Mouse (Mus musculus) R1 (cell line): ENCODE measurements around the gene Stab1.

Experiments
- DNase-seq: peaks from one replicate; pipeline ENCODE4 v3.0.0-alpha.2; 2018; ENCODE audit warnings: low read depth, low spot score

The Stab1 gene

GRCm38 (mm10) chr14:31168425-31168824 lies at the start of gene Stab1:
TSS of gene Stab1 (minus strand) at chr14:31168641.
- no peak for DNase-seq

GRCm38 (mm10) chr14:31217666-31218065 lies 49.2 kb upstream of the Stab1 start, which contains the start of gene Sema3g:
TSS of gene Sema3g (plus strand) at chr14:31217860.
- peak; percentile 41 for DNase-seq

GRCm38 (mm10) chr14:31216846-31217245 lies 48.4 kb upstream of the Stab1 start, which contains the start of gene Nisch:
TSS of gene Nisch (minus strand) at chr14:31216946.
- DNase-seq, result no peak

GRCm38 (mm10) chr14:31215157-31216002 lies 46.9 kb upstream of the Stab1 start:
- peak; percentile 73 for DNase-seq

GRCm38 (mm10) chr14:31214684-31215083 lies 46.2 kb upstream of the Stab1 start:
- no peak for DNase-seq

- DNase-seq, result no peak
Measured at GRCm38 (mm10) chr14:31213868-31214267, 45.4 kb upstream of the Stab1 start.

GRCm38 (mm10) chr14:31212499-31212898 lies 44.1 kb upstream of the Stab1 start:
- DNase-seq, result no peak

- no peak for DNase-seq
Measured at GRCm38 (mm10) chr14:31211854-31212253, 43.4 kb upstream of the Stab1 start.

GRCm38 (mm10) chr14:31209133-31209557 lies 40.7 kb upstream of the Stab1 start:
- DNase-seq, result no peak

- no peak for DNase-seq
Measured at GRCm38 (mm10) chr14:31208084-31208483, 39.6 kb upstream of the Stab1 start, which contains the start of gene Tnnc1. TSS of gene Tnnc1 (plus strand) at chr14:31208312.

GRCm38 (mm10) chr14:31207070-31207830 lies 38.8 kb upstream of the Stab1 start:
- no peak for DNase-seq

GRCm38 (mm10) chr14:31206472-31206981 lies 38.1 kb upstream of the Stab1 start:
- DNase-seq, result peak; percentile 92

GRCm38 (mm10) chr14:31205562-31206467 lies 37.4 kb upstream of the Stab1 start:
- peak; percentile 68 for DNase-seq

- peak; percentile 16 for DNase-seq
Measured at GRCm38 (mm10) chr14:31205244-31205561, 36.8 kb upstream of the Stab1 start.

GRCm38 (mm10) chr14:31204844-31205243 lies 36.4 kb upstream of the Stab1 start:
- no peak for DNase-seq

GRCm38 (mm10) chr14:31200038-31200437 lies 31.6 kb upstream of the Stab1 start:
- DNase-seq, result peak; percentile 13

GRCm38 (mm10) chr14:31199599-31199998 lies 31.2 kb upstream of the Stab1 start:
- DNase-seq, result no peak

GRCm38 (mm10) chr14:31197547-31198516 lies 29.4 kb upstream of the Stab1 start:
- peak; percentile 16 for DNase-seq

GRCm38 (mm10) chr14:31195968-31196367 lies 27.5 kb upstream of the Stab1 start:
- DNase-seq, result peak; percentile 58

GRCm38 (mm10) chr14:31195521-31195920 lies 27.1 kb upstream of the Stab1 start:
- no peak for DNase-seq
